Mouse (Mus musculus) forebrain, embryonic 15.5 days (tissue): Measurements from ENCODE around the gene Tmtc2. TPM values are rescaled to one million over a fixed set of nuclear protein-coding genes. Genes with fewer than 3 reads are reported as not detected.

Source experiments
- ATAC-seq: fragments of 200-750 bp; cut with Nextera tagmentation; replicated peaks from 2 replicates; pipeline ENCODE4 v1.8.0; 2017; ENCODE audit warnings: mild to moderate bottlenecking, moderate TSS enrichment, moderate library complexity
- H3K27ac ChIP-seq: fragments of 300-500 bp; sonication (generic); replicated peaks from 2 replicates; pipeline ENCODE4 v1.5.1; 2015; ENCODE audit warnings: mild to moderate bottlenecking, inconsistent platforms
- H3K27me3 ChIP-seq: fragments of 300-500 bp; sonication (generic); 2 replicates; pipeline ENCODE4 v1.6.1; 2015; ENCODE audit warnings: inconsistent platforms
- H3K36me3 ChIP-seq: fragments of 300-500 bp; sonication (generic); 2 replicates; pipeline ENCODE4 v1.6.1; 2015; ENCODE audit warnings: mild to moderate bottlenecking, inconsistent platforms
- H3K4me1 ChIP-seq: fragments of 300-500 bp; sonication (generic); 2 replicates; pipeline ENCODE4 v1.6.1; 2015; ENCODE audit warnings: inconsistent platforms
- H3K4me2 ChIP-seq: fragments of 300-500 bp; sonication (generic); replicated peaks from 2 replicates; pipeline ENCODE4 v1.6.1; 2015; ENCODE audit warnings: mild to moderate bottlenecking, inconsistent platforms
- H3K4me3 ChIP-seq: fragments of 300-500 bp; sonication (generic); 2 replicates; pipeline ENCODE4 v1.5.1; 2015; ENCODE audit warnings: mild to moderate bottlenecking, inconsistent platforms
- H3K9ac ChIP-seq: fragments of 300-500 bp; sonication (generic); replicated peaks from 2 replicates; pipeline ENCODE4 v1.6.1; 2015; ENCODE audit warnings: mild to moderate bottlenecking, inconsistent platforms
- H3K9me3 ChIP-seq: fragments of 300-500 bp; sonication (generic); 2 replicates; pipeline ENCODE4 v1.6.1; 2016; ENCODE audit warnings: inconsistent platforms
- WGBS: fragments of 180-500 bp; shearing (Covaris S2); methylation state at CpG from one replicate; pipeline ENCODE4 v1.1.7; 2015; ENCODE audit warnings: mixed read lengths; 5-methylcytosine and 5-hydroxymethylcytosine counted together
- polyA plus RNA-seq: library from polyadenylated mRNA; unstranded; fragments of >200 nt; fragmentation: Nextera tagmentation; extraction: Ambion mirVana; gene quantifications from 2 replicates; pipeline ENCODE4 v1.2.1, GENCODE M21; 2015

Gene Tmtc2
- polyA plus RNA-seq, 1 experiment from 2014 or later: 7.5 TPM

GRCm38 (mm10) chr10:105509146-105509895 is 64.9 kb downstream of the Tmtc2 start:
- no peaks in the 10 kb centered on the region for H3K27me3 ChIP-seq
- peak; percentile 44; the same call in 1 of the 2 replicates for ATAC-seq
- no peak overlapping the region for H3K9ac ChIP-seq
- WGBS: 36% methylated on average over 11 of the region's 12 CpGs
- H3K27ac ChIP-seq: no peak overlapping the region
- peaks cover 14% of the 10 kb centered on the region for H3K4me1 ChIP-seq
- H3K36me3 ChIP-seq: peaks cover 4% of the 10 kb centered on the region; the same call in 1 of the 2 replicates
- H3K4me2 ChIP-seq: 0 out of 2 replicates have a peak overlapping the region, but pooled peaks have one; percentile 13
- no peaks in the 10 kb centered on the region for H3K9me3 ChIP-seq
- no peak overlapping the region for H3K4me3 ChIP-seq

GRCm38 (mm10) chr10:105507982-105508786 is 66.1 kb downstream of the Tmtc2 start:
- Histone ChIP-seq H3K4me1 (peaks cover 14% of the 10 kb centered on the region), H3K9me3 (no peaks in the 10 kb centered on the region), H3K27ac (no peak overlapping the region), H3K4me2 (no peak overlapping the region), H3K36me3 (peaks cover 4% of the 10 kb centered on the region; the same call in 1 of the 2 replicates), H3K4me3 (no peak overlapping the region), H3K9ac (no peak overlapping the region), H3K27me3 (no peaks in the 10 kb centered on the region)
- 68% methylated on average over 3 of the region's 3 CpGs for WGBS
- ATAC-seq: no peak

- Histone ChIP-seq H3K4me2 (no peak overlapping the region), H3K9me3 (no peaks in the 10 kb centered on the region), H3K9ac (no peak overlapping the region), H3K36me3 (peaks cover 4% of the 10 kb centered on the region; the same call in 1 of the 2 replicates), H3K27ac (no peak overlapping the region), H3K27me3 (no peaks in the 10 kb centered on the region), H3K4me1 (peaks cover 14% of the 10 kb centered on the region), H3K4me3 (no peak overlapping the region)
- WGBS: 92% methylated on average over 4 of the region's 4 CpGs
- no peak for ATAC-seq
Observed at GRCm38 (mm10) chr10:105506046-105506445, 68.2 kb downstream of the Tmtc2 start.

- Histone ChIP-seq H3K9me3 (no peaks in the 10 kb centered on the region), H3K27me3 (no peaks in the 10 kb centered on the region), H3K4me2 (no peak overlapping the region), H3K27ac (no peak overlapping the region), H3K36me3 (peaks cover 4% of the 10 kb centered on the region; the same call in 1 of the 2 replicates), H3K4me3 (no peak overlapping the region), H3K4me1 (peaks cover 6% of the 10 kb centered on the region), H3K9ac (no peak overlapping the region)
- ATAC-seq: no peak
- 99% methylated on average over 2 of the region's 2 CpGs for WGBS
Observed at GRCm38 (mm10) chr10:105504472-105504871, 69.8 kb downstream of the Tmtc2 start.

- no peaks in the 10 kb centered on the region for H3K4me1 ChIP-seq
- WGBS: 71% methylated on average over 7 of the region's 7 CpGs
- H3K36me3 ChIP-seq: peaks cover 4% of the 10 kb centered on the region; the same call in 1 of the 2 replicates
- no peak overlapping the region for H3K27ac ChIP-seq
- no peak for ATAC-seq
- H3K4me3 ChIP-seq: no peak overlapping the region
- no peaks in the 10 kb centered on the region for H3K27me3 ChIP-seq
- no peak overlapping the region for H3K9ac ChIP-seq
- H3K9me3 ChIP-seq: no peaks in the 10 kb centered on the region
- H3K4me2 ChIP-seq: no peak overlapping the region
Observed at GRCm38 (mm10) chr10:105501736-105502135, 72.5 kb downstream of the Tmtc2 start.

- WGBS: 83% methylated on average over 4 of the region's 4 CpGs
- no peaks in the 10 kb centered on the region for H3K27me3 ChIP-seq
- H3K36me3 ChIP-seq: no peaks in the 10 kb centered on the region
- no peaks in the 10 kb centered on the region for H3K4me1 ChIP-seq
- H3K9me3 ChIP-seq: no peaks in the 10 kb centered on the region
- no peak for ATAC-seq
- no peak overlapping the region for H3K4me2 ChIP-seq
- H3K27ac ChIP-seq: no peak overlapping the region
- H3K9ac ChIP-seq: no peak overlapping the region
- H3K4me3 ChIP-seq: no peak overlapping the region
Observed at GRCm38 (mm10) chr10:105500482-105500881, 73.8 kb downstream of the Tmtc2 start.

GRCm38 (mm10) chr10:105495248-105495647 is 79.0 kb downstream of the Tmtc2 start:
- no peak for ATAC-seq
- H3K9ac ChIP-seq: no peak overlapping the region

GRCm38 (mm10) chr10:105492485-105492884 is 81.8 kb downstream of the Tmtc2 start:
- no peak overlapping the region for H3K4me2 ChIP-seq
- no peak overlapping the region for H3K27ac ChIP-seq
- no peak overlapping the region for H3K4me3 ChIP-seq
- no peaks in the 10 kb centered on the region for H3K36me3 ChIP-seq
- no peak for ATAC-seq
- no peaks in the 10 kb centered on the region for H3K4me1 ChIP-seq
- no peaks in the 10 kb centered on the region for H3K27me3 ChIP-seq
- H3K9me3 ChIP-seq: no peaks in the 10 kb centered on the region
- no peak overlapping the region for H3K9ac ChIP-seq
- WGBS: 57% methylated on average over 4 of the region's 4 CpGs

More at GRCm38 (mm10) chr10:105495248-105495647, 79.0 kb downstream of the Tmtc2 start:
- WGBS: 84% methylated on average over 6 of the region's 6 CpGs
- Histone ChIP-seq H3K4me2 (no peak overlapping the region), H3K27ac (no peak overlapping the region), H3K4me1 (no peaks in the 10 kb centered on the region), H3K4me3 (no peak overlapping the region), H3K36me3 (no peaks in the 10 kb centered on the region), H3K9me3 (no peaks in the 10 kb centered on the region), H3K27me3 (no peaks in the 10 kb centered on the region)

- Histone ChIP-seq H3K27me3 (no peaks in the 10 kb centered on the region), H3K27ac (no peak overlapping the region), H3K9me3 (no peaks in the 10 kb centered on the region), H3K36me3 (no peaks in the 10 kb centered on the region), H3K9ac (no peak overlapping the region), H3K4me2 (no peak overlapping the region), H3K4me1 (no peaks in the 10 kb centered on the region), H3K4me3 (no peak overlapping the region)
- WGBS: 84% methylated on average over 4 of the region's 4 CpGs
- ATAC-seq: no peak
Observed at GRCm38 (mm10) chr10:105490748-105491147, 83.5 kb downstream of the Tmtc2 start.

- Histone ChIP-seq H3K9ac (no peak overlapping the region), H3K4me1 (no peaks in the 10 kb centered on the region), H3K4me2 (no peak overlapping the region), H3K9me3 (no peaks in the 10 kb centered on the region), H3K27me3 (no peaks in the 10 kb centered on the region), H3K36me3 (no peaks in the 10 kb centered on the region), H3K27ac (no peak overlapping the region), H3K4me3 (no peak overlapping the region)
- WGBS: 53% methylated on average over 14 of the region's 14 CpGs
- no peak for ATAC-seq
Observed at GRCm38 (mm10) chr10:105489970-105490735, 84.1 kb downstream of the Tmtc2 start.

GRCm38 (mm10) chr10:105486977-105487376 is 87.3 kb downstream of the Tmtc2 start:
- H3K27ac ChIP-seq: no peak overlapping the region
- no peaks in the 10 kb centered on the region for H3K9me3 ChIP-seq
- H3K36me3 ChIP-seq: no peaks in the 10 kb centered on the region
- H3K4me1 ChIP-seq: no peaks in the 10 kb centered on the region
- H3K4me2 ChIP-seq: no peak overlapping the region
- no peak overlapping the region for H3K9ac ChIP-seq
- H3K4me3 ChIP-seq: no peak overlapping the region
- 0 out of 2 replicates have a peak, but pooled peaks cover 1% of the 10 kb centered on the region for H3K27me3 ChIP-seq
- no peak for ATAC-seq
- 7% methylated on average over 4 of the region's 4 CpGs for WGBS
